Mouse (Mus musculus): Measurements from ENCODE around the gene Gm47289. TPM values are rescaled to one million over a fixed set of nuclear protein-coding genes. Genes with fewer than 3 reads are reported as not detected.

Gene Gm47289
- polyA plus RNA-seq, 1 experiment, result not detected

- no peak for TF ChIP-seq GATA1 (IDR thresholded peaks at IDR 0.05; ENCODE audit: low read length)
These were observed 12.7 kb upstream of the Gm47289 start for GRCm38 (mm10) chr9:119146098-119146770.

GRCm38 (mm10) chr9:119149601-119150000, 9.4 kb upstream of the Gm47289 start:
- no peak for TF ChIP-seq GATA1 (IDR thresholded peaks at IDR 0.05; ENCODE audit: low read length)

GRCm38 (mm10) chr9:119151751-119152150, 7.2 kb upstream of the Gm47289 start:
- no peak for TF ChIP-seq GATA1 (IDR thresholded peaks at IDR 0.05; ENCODE audit: low read length)

- TF ChIP-seq GATA1 (IDR thresholded peaks at IDR 0.05; ENCODE audit: low read length), result no peak
These were observed 3.5 kb upstream of the Gm47289 start for GRCm38 (mm10) chr9:119155416-119155815.

GRCm38 (mm10) chr9:119155826-119156225, 3.1 kb upstream of the Gm47289 start:
- TF ChIP-seq GATA1 (IDR thresholded peaks at IDR 0.05; ENCODE audit: low read length), result no peak

GRCm38 (mm10) chr9:119156278-119157201, 2.4 kb upstream of the Gm47289 start, which contains the start of gene Acaa1b:
Gene Acaa1b (minus strand): TSS chr9:119157093.
- no peak for TF ChIP-seq GATA1 (IDR thresholded peaks at IDR 0.05; ENCODE audit: low read length)

- TF ChIP-seq GATA1 (IDR thresholded peaks at IDR 0.05; ENCODE audit: low read length), result no peak
These were observed 1.7 kb downstream of the Gm47289 start for GRCm38 (mm10) chr9:119160689-119161088.

GRCm38 (mm10) chr9:119164743-119165142, 5.8 kb downstream of the Gm47289 start:
- TF ChIP-seq GATA1 (IDR thresholded peaks at IDR 0.05; ENCODE audit: low read length), result no peak

GRCm38 (mm10) chr9:119165548-119165947, 6.6 kb downstream of the Gm47289 start:
- TF ChIP-seq GATA1 (IDR thresholded peaks at IDR 0.05; ENCODE audit: low read length), result no peak

- TF ChIP-seq GATA1 (IDR thresholded peaks at IDR 0.05; ENCODE audit: low read length), result no peak
These were observed 8.6 kb downstream of the Gm47289 start for GRCm38 (mm10) chr9:119167608-119168007.

- no peak for TF ChIP-seq GATA1 (IDR thresholded peaks at IDR 0.05; ENCODE audit: low read length)
These were observed 20.3 kb downstream of the Gm47289 start for GRCm38 (mm10) chr9:119179292-119179691.

GRCm38 (mm10) chr9:119181241-119181728, 22.3 kb downstream of the Gm47289 start:
- no peak for TF ChIP-seq GATA1 (IDR thresholded peaks at IDR 0.05; ENCODE audit: low read length)

- no peak for TF ChIP-seq GATA1 (IDR thresholded peaks at IDR 0.05; ENCODE audit: low read length)
These were observed 33.4 kb downstream of the Gm47289 start for GRCm38 (mm10) chr9:119192202-119192990.

GRCm38 (mm10) chr9:119199151-119199861, 40.3 kb downstream of the Gm47289 start:
- TF ChIP-seq GATA1 (IDR thresholded peaks at IDR 0.05; ENCODE audit: low read length), result no peak

GRCm38 (mm10) chr9:119201653-119202052, 42.7 kb downstream of the Gm47289 start:
- TF ChIP-seq GATA1 (IDR thresholded peaks at IDR 0.05; ENCODE audit: low read length), result no peak

Data from G1E-ER4 (cell line).